Mouse (Mus musculus): Measurements from ENCODE around the gene Pygm.

Pygm gene

DNA sequence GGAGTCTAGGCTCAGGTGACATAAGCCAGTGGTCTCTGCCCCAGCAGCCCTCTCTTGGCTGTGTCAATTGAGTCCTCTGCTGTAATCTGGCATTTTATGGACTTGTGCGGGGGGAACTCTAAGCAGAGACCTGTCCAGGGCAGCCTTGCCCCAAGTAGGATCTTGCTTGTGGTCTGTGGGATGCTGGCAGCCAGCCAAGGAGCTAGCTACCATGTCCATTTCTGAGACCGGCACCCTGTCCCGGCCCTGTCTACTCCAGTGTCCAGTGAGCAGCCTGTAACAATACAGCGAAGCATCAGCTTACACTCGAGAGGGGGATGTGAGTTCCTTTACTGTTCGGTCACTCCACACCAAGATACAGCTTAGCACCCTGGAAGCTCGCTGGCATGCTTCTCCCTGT, 30.2 kb upstream of the Pygm start:
- peak; percentile 91 for DNase-seq

DNA sequence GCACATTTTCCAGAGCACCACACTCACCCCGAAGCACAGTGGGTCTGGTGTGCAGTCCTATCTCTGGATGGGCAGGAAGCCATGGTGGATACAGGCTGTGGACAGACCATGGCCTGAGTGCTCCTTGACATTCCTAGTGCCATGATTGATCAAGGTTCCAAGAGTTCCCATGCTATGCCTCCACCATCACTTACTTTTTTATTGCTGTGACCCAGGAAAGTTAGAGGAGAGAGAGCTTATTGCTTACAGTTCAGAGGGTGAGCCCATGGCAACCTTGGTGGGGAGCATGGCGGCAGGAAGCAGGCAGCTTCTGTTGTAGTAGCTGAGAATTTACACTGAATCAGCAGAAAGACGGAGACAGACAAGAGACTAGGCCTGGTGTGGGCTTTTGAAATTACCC, 22.9 kb upstream of the Pygm start:
- DNase-seq, result peak; percentile 90

DNA sequence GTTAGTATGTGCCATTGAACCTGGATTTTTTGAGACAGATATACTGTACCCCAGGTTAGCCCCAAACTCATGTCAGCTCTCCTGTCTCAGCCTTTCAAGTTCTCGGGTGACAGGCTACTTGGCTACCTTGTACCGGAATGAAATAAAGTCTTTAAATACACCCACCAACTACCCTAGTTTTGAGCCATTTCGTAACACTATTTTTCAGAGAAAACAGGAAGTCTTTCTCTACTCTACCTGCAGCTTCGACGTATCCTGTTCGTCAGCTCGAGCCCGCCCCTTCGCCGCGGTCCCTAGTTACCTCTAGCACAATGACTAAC, 21.1 kb upstream of the Pygm start:
- DNase-seq, result no peak

DNA sequence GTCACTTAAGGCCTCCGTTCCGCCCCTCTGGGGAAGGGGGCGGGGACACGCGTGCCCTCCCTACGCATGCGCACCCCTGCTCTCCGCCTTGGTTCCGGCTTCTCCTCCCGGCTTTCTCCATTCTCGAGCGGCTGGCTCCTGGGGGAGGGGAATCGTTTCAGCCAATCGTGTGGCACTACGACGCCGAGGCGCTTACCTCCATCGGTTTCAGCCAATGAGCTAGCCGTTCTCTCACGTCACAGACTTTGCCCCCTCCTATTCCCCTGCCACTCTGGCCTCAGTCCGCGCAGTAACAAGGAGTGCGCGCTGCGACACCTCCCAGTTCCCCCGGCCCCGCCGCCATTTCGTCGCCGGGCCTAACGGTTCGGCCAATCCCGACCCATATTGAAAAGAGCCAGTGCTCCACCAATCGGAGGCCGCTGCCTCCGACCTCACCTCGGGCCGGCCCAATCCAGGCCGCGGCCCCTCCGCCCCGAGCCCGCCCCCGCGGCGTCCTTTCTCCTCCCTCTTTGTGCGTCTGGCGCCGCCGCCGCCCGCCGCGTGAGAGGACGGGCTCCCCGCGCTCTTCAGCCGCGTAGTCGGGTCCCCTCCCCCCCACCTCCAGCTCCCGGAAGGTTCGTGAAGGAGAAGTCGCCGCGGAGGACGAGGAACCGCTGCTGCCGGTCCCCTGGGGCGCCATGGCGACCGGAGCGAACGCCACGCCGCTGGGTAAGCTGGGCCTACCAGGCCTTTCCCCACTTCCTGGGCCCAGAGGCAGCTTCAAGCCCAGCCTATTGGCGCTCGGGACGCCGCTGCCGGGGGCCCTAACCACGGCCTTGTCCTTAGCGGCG, 20.6 kb upstream of the Pygm start, which contains the start of gene Sf1:
Gene Sf1 (plus strand): TSS at position 280 of the 830 bp plus-strand sequence.
- peak; percentile 100 for DNase-seq

DNA sequence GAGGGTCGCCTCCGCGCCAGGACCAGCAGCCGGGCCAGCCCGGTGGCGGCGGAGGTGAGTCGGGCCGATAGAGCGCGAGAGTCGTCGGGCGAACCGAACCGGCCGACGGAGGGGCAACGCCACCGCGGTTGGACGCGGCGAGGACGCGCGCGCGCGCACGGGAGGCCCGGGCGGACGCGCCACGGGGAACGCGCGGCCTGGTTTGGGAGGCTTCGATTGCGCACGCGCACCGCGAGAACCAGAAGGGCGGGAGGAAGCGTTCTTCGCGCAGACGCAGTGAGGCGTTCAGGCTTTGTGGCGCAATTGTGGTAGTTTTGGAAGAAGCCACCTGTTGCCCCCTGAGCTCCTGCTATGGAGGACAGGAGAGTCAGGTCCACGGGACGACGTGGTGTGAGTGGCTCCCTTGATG, 19.9 kb upstream of the Pygm start:
- DNase-seq, result peak; percentile 99

DNA sequence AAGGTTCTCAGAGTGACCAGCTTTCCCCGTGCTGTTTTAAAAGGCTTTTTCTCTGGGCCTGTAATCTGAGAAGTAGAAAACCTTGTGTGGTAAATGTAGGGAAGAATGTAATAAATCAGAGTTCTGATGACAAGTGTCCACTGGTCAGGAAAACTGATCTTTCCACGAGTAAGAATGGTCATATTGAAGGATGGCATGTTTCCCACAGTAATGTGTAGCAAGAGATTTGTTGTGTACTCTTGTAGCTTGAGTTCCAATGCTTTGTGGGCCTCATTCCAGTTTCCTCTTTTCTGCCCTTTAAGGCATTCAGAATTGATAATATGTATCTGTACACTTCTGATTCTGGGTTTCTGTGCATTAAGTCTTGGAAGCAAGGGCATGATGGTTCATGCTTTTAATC, 19.4 kb upstream of the Pygm start:
- no peak for DNase-seq

DNA sequence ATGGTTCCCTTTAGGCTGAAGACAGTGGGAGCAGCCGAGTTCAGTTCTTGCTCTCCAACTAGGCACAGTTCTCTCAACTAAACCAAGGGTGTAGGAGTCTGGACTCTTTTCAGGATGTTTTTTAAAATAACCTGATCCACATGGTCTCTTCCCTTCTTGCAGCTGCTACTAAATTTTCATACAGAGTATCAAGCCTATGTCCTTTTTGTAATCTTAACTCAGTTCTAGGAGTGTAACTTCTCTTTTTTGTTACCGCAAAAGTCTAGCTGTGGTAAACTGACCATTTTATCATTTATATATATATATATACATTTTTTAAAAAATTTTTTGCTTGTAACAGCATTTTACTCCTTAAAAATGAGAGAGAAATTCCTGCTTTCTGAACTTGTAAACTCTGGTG, 14.0 kb upstream of the Pygm start:
- DNase-seq, result no peak

DNA sequence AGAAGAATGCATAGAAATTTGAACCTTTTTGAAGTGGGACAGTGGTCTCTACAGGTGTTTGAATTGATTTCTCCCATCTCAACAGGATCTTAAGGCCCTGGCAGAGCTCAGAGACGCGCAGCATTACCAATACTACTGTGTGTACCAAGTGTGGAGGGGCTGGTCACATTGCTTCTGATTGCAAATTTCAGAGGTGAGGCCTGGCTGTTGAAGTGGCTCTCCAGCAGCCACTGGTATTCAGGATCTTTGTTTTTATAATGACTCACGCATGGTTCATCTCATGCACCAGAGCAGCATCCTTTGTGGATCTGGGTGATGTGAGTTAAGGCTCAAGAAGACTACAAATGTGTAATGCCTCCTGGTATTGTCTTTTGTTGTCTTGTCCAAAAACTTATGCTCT, 11.8 kb upstream of the Pygm start:
- DNase-seq, result no peak

DNA sequence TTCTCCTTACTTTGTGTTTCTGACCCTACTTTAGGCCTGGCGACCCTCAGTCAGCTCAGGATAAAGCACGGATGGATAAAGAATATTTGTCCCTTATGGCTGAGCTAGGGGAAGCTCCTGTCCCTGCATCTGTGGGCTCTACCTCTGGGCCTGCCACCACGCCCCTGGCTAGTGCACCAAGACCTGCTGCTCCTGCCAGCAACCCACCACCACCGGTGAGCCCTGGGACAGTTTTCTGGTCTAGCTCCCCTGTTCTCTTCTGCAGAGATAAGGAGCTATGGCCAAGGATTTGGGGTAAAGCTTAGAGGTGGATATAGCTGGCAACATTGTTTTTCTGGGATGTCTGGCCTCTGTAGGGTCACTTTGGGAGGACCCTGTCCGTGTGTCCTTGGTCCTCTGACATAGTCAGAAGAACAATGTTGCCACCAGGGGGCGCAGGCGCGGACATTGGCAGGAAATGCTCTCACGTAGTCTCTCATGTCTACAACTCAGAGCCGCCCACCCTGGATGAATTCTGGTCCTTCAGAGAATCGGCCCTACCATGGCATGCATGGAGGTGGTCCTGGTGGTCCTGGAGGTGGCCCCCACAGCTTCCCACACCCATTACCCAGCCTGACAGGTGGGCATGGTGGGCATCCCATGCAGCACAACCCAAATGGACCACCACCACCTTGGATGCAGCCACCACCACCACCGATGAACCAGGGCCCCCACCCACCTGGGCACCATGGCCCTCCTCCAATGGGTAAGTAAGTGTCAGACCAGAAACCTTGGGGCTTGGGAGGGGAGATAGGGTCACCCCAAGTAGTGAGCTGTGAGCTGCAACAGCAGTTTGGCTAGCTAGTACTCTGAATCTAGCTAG, 10.4 kb upstream of the Pygm start:
- DNase-seq, result peak; percentile 95

DNA sequence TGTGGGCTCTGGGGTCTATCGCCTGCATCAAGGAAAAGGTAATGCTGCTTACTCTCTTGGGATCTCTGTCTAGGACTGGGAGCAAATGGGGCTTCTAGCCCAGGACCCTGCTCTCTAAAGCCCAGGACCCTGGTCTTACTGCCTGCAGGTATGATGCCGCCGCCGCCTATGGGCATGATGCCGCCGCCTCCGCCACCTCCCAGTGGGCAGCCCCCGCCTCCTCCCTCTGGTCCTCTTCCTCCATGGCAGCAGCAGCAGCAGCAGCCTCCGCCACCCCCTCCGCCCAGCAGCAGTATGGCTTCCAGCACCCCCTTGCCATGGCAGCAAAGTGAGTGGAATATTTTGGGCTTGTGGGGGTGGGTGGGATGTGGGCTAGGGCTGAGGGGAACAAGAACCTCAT, 9.6 kb upstream of the Pygm start:
- peak; percentile 94 for DNase-seq

DNA sequence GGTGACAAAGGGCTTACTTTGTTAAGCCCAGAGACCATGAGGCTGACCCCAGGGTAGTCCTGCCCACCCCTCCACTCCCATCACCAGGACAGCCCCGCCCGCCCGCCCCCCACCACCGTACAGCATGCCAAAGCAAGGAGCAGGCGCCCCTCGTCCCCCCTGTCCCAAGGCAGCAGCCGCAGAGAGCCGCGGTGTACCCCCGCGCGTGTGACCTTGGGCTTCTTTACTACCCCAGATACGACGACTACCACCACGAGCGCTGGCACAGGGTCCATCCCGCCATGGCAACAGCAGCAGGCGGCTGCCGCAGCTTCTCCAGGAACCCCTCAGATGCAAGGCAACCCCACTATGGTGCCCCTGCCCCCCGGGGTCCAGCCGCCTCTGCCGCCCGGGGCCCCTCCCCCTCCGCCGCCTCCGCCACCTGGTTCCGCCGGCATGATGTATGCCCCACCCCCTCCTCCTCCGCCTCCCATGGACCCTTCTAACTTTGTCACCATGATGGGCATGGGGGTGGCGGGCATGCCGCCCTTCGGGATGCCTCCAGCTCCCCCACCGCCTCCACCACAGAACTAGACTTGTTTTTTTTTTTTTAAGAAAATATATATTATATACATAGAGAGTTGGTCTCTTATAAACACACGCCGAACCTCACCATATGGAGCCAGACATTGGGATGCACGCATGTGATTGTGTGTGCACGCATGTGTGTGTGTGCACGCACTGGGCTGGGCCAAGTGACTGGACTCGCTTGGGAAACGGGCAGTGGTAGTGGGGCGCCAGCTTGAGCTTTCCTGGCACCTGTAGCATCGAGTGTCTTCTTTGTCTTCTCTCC, 8.6 kb upstream of the Pygm start:
- DNase-seq, result peak; percentile 93

DNA sequence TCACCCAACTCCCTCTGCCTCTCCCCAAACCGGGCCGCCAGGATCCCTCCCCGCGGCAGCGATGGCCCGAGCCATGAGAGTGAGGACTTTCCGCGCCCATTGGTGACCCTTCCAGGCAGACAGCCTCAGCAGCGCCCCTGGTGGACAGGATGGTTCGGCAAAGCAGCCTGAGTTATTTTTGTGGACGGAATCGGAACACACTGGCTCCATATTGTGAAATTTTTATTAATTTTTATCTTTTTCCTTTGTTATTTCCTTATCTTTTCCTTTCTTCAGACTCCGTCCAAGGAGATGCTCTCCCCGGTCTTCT, 8.0 kb upstream of the Pygm start:
- DNase-seq, result no peak

DNA sequence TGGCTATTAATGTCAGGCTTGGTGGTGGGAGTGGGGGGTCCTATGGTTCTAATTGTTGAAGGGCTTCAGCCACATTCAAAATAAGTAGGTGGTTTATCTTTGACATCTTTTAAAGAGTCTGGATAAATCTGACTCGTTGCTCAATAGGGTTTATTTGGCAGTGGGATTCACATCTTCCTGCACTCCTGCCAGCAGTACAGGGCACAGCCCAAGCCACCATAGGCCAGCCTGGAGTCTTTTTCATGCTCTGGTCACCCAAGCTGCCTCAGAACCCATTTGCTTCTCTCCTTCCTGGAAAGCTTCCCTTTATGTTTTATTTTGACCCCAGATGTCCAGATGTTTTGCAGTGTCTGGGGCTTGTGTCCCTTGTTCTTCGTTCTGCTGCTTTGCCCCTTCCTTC, 7.6 kb upstream of the Pygm start:
- no peak for DNase-seq

DNA sequence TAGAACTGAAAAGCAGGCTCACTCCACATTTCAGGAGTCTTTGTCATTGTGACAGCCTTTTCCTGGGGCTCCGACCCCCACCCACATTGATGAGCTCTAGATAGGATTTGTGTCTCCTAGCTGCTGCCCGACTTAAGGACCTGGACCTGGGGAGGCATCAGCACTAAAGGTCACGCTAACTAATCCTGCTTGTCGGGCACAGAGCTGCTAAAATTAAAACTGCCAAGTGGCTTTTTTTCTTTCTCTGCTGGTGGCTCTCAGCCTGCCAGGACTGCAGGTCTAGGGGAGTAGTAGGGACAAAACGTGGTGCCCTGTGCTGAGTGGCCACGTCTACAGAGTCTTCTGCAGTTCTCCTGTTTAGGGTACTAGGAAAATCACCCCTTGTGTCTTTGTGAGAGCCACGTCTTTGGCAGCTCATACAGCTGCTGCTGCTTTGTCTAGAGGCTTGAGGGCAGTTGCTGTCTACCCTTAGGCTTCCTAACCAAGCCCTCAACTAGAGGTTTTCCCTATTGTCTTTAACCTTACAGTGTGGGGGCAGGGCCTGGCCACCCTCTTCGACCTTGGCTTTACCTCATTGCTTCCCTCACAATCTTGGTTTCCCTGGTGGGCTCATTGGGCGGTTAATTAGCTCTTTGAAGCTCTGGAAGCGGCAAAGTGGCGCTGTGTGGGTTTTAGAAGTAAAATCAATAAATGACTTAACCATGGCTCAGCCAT, 6.7 kb upstream of the Pygm start:
- DNase-seq, result peak; percentile 94

DNA sequence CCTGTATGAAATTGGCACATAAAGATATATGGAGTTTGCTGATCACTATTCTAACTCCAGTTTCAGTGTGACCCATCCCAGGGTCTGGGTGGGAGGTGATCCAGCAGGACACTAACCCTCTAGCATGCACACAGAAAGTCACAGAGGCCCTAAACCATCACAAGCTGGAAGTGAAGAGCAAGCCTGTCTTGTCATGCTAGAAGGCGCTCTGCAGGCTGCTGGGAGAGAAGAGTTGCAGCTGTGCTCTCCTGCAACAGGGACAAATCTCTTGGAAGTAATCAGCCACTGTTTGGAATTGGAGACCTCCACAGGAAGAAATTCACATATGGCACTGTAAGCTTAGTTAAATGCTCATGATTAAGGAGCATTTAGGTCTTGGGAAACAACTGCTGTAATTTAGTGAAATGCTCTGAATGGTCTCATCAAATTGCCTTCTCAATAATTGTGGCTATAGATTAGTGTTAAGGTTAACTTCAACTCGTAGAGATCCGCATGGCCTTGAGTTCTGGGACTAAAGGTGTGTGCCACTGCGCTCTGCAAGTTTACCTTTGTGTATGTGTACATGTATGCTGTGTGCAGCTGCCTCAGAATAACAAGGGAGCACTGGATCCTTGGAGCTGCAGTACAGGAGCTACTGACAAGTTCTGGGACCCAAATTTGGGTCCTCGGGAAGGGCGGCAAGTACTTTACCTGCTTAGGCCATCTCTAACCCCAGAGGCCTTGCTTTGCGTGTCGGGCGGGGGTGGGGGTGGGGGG, 3.6 kb upstream of the Pygm start:
- DNase-seq, result no peak

DNA sequence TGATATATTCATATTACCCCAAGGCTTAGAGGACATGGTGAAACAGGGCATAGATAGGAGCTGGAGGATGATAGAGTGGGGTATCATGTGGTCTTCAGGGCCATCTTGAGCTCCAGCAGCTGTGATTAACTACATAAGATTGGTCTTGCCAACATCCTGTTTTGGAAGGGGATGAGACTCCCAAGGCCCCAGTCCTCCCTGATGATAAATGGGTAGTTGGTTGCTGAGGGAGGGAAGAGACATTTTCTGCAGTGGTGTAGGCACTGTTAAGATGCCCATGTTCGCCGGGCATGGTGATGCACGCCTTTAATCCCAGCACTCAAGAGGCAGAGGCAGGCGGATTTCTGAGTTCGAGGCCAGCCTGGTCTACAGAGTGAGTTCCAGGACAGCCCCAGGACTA, 3.0 kb upstream of the Pygm start:
- DNase-seq, result no peak

DNA sequence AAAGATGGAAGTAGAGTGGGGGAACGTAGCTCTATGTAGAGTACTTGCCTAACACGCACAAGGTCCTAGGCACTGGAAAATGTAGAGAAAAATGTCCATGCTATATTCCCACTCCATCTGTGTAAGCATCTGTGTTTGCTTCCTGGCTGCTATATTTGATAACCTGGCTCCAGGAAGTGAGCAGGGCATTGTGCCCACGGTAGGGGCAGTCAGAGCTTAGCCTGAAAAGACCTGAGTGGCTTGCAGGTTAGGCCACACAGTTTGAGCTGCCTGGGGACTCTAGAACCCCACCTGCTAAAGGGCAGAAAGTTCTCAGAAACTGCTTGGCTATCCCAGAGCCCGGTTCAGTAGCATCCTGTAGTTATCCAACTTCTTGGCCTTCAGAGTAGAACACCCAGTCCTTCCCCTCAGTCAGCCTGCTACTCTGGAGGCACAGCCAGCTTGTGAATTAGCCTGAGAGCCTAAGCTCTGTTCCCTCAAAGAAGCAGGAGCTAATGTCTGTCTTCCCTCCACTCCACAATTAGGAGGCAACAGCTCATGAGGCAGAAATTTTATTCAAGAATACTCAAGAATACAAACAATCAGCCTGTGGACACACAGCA, 1.8 kb upstream of the Pygm start:
- peak; percentile 88 for DNase-seq

DNA sequence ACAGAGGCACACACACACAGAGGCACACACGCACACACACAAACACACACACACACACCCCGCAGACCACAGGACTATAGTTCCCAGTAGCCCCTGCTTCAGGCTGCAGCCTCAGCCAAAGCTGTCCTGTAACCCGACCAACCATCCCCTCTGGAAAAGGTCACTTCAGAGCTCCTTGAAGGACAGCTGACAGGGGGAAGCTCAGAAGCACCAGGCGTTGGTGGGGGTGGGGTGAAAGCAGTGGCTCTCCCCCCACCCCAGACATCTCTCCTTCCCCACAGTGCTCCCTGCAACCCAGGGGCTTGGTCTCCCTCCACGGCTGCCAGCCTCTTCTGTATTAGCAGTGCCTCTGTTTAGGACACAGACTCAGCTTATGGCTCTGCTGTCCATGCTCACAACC, 729 bp upstream of the Pygm start:
- DNase-seq, result peak; percentile 91

DNA sequence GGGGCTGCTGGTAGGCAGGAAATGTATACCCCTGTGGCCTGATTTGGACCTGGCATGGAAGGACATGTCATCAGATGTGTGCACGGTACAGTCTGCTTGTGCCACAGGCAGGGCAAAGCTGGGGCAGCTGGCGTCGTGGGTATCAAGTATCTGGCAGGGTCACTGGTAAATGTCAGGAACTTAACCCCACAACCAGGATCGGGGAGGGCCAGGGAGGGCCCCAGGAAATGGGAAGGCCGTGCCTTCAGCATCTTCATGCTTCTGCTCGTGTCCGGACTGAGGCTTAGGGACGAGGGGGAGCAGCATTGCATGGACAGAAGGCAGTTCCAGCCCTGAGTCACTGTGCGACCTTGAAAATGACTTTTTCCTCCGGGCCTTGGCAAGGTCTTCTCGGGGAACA, 755 bp downstream of the Pygm start:
- DNase-seq, result peak; percentile 95

DNA sequence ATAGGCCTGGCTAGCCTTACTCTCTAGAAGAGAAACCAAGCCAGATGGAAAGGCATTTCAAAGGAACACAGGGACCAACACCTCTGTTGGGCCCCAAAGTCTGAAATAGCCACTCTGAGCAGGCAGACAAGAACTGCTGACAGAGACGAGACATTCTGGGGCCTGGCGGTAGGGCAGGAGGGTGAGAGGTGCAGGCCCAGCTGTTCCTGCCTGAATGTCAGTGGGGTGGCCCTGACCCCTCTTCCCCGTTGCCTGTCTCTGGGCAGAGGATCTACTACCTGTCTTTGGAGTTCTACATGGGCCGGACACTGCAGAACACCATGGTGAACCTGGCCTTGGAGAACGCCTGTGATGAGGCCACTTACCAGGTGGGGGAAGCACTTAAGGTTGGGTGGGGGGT, 1.2 kb downstream of the Pygm start:
- no peak for DNase-seq

DNA sequence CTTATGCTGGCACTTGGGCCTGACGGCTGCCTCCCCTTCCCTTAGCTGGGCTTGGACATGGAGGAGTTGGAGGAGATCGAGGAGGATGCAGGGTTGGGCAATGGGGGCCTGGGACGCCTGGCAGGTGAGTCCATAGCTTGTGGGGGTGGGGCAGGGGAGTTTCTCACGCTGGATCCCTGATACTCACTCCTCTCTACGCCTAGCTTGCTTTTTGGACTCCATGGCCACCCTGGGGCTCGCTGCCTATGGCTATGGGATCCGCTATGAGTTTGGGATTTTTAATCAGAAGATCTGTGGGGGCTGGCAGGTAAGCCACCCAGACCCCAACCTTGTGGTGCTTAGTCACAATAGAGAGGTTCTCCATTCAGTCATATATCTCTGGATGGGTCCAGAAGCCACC, 1.6 kb downstream of the Pygm start:
- peak; percentile 92 for DNase-seq

DNA sequence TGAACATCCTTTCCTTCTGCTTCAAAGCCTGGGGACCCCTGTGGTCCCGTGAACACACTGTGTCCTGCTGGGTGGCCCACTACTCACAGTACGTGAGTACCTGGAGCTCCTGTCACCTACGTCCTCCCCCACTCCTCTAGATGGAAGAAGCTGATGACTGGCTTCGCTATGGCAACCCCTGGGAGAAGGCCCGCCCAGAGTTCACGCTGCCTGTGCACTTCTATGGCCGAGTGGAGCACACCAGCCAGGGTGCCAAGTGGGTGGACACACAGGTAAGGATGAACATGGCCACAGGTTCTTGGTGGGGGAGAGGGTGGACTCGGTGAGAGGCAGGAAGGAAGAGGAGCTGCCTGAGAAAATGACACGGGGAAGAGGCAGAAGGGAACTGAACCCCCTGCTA, 2.0 kb downstream of the Pygm start:
- peak; percentile 90 for DNase-seq

Data from heart, adult 11 months (tissue).